Mouse (Mus musculus) naive thymus-derived CD4-positive, alpha-beta T cell, adult 2 months (primary cell): ENCODE results near the gene Capn2.

ENCODE experiments used
- DNase-seq: peaks from one replicate; pipeline ENCODE4 v3.0.0-alpha.2; 2011; ENCODE audit warnings: low read depth

The Capn2 gene

DNA sequence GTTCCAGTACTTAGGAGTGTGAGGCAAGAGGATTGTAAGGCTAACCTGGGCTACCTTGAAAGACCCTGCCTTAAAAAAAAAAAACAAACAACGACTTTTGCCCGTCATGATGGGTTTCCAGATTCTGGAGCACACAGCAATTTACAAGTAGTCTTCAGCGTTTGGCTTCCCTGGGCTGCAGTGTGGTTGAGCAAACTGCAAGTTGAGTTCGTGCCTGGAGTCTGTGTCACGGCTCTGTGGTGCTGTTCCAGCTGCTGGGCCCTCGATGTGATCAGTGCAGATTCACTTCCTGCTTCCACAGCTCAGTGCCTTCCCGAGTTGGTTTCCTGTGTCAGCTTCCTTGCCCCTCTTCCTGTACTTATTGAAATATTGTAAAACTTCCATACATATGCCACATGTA lies 56.1 kb downstream of the Capn2 start:
- DNase-seq = no peak

DNA sequence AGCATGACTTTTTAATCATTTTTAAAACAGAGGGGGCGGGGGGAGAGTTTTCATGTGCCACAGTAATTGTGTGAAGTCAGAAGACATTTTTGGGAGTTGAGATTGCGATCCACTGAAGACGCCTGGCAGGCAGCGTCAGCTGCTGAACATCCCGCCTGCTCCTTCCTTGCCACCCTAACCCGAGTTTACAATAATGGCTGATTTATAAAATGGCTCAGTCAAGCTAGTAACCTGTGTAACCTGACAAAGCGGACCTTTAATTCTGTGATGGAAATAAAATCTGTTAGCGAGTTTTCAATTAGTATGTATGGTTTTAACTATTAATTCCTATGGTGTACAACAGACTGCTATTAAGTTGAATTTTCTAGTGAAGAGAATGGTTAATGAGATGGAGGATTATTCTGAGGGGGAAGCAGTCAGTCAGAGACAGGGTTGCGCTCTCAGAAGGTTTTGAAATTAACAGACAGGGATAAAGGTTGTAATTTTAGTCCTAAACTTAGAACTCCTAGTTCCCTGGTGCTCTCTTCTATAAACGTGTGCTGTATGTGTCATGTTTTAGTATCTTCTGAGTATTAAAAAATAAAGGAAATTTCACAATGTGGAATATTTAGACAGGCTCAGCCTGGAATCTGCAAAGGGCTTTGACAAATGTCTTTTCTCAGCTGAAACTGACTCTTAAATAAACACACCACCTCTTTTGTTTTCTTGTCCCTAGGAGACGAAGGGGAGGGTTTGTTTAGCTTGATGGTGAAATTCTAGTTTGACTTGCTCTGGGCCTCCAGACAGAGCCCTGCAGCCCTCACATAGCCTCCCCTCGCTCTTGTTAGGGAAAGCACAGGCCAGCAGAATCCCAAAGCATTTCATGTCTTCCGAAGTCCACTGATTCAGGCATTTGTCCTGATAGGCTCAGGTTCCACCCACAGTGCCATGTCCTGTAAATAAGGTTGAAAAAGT lies 56.8 kb downstream of the Capn2 start:
- no peak for DNase-seq

DNA sequence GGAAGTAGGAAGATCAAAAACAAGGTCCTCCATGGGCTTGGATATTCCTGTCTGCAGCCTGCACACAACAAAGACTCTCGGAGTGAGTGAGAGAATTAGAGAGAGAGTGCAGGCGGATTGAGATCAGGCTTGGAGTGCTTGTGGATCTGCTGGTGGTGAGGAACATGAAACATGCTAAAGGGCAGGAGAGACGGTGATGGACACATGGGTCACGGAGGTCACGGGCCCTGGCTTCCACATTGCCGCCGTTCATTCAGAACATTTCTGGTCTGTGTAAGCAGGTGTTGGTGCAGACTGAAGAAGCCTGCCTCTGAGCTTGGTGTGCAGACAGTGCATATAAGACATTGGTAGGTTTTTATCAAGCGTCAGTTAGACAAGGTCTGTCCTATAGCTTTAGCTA lies 58.0 kb downstream of the Capn2 start:
- no peak for DNase-seq

DNA sequence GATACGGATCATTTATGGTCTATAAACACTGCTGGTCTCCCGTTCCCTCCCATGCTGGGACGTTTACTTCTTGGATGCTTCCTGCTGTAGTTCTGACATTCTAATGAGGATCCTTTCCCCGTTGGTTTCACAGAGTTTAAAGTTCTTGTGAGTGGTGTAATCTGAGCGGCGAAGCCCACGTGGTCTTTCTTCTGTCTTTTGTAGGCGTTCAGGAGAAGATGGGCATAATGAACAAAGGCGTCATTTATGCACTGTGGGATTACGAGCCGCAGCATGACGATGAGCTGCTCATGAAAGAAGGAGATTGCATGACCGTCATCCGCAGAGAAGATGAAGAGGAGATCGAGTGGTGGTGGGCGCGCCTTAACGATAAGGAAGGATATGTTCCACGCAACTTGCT lies 58.9 kb downstream of the Capn2 start:
- no peak for DNase-seq

DNA sequence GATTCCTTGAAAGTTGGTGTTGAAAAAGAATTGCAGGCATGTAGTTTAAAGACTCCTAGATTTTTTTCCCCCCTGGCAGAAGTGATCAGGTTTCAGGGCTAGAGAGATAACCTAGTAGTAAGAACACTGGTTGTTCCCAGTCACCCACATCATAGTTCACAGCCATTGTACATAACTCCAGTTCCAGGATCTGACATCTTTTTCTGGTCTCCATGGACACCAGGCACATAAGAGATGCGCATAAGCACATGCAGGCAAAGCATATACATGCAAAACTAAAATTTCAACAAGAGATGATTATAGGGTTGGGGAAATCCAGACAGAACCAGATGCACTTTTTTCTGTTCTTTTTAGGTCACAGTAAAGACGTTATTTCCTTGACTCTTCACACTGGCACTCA lies 62.3 kb downstream of the Capn2 start:
- no peak for DNase-seq

DNA sequence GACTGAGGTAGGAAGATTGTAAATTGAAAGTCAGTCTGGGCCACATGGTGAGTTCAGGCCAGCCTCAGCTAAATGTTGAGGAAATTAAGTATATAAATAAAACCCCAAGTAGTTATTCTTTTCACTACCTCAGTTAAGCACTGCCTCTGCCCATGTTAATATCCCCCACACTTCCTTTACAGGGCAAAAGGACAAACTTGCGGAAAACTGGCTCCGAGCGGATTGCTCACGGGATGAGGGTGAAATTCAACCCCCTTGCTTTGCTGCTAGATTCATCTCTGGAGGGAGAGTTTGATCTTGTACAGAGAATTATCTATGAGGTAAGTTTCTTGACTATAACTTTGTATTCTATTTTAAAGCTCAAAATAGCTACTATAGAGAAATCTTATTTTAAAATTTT lies 64.9 kb downstream of the Capn2 start:
- no peak for DNase-seq

DNA sequence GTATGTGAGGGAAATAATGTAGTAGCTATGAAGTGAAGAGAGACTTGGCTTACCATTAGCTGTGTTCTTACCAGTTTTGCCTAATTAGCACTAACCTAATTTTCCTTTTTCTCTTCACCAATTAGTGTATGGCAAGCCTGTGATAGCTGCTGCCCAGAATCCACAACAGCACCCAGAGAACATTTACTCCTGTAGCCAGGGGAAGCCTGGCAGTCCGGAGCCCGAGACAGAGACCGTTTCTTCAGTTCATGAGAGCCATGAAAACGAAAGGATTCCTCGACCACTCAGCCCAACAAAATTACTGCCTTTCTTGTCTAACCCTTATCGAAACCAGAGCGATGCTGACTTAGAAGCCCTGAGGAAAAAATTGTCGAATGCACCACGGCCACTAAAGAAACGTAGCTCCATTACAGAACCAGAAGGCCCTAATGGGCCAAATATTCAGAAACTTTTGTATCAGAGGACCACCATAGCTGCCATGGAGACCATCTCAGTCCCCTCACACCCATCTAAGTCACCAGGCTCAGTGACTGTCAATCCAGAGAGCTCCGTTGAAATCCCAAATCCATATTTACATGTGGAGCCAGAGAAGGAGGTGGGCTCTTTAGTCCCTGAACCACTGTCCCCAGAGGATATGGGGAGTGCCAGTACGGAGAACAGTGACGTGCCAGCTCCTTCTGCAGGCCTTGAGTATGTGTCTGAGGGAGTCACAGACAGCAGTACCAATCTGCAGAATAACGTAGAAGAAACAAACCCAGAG lies 69.0 kb downstream of the Capn2 start:
- DNase-seq = no peak

DNA sequence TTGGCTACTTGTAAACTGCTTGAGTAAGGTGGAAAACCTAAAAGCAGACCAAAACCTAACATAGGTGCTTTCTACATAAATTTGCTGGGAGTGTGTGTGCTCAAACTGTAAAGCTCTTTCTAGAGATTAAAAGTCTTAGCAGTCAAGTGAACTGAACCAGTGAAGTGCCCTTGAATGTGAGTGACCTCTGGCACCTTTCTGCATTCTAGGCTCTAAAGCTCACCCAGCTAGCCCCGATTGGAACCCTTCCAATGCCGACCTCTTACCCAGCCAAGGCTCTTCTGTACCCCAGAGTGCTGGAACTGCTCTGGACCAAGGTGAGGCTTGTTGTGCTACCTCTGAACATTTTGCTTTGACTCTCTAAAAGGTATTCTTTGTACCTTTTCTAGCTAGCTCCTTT lies 73.3 kb downstream of the Capn2 start:
- no peak for DNase-seq

DNA sequence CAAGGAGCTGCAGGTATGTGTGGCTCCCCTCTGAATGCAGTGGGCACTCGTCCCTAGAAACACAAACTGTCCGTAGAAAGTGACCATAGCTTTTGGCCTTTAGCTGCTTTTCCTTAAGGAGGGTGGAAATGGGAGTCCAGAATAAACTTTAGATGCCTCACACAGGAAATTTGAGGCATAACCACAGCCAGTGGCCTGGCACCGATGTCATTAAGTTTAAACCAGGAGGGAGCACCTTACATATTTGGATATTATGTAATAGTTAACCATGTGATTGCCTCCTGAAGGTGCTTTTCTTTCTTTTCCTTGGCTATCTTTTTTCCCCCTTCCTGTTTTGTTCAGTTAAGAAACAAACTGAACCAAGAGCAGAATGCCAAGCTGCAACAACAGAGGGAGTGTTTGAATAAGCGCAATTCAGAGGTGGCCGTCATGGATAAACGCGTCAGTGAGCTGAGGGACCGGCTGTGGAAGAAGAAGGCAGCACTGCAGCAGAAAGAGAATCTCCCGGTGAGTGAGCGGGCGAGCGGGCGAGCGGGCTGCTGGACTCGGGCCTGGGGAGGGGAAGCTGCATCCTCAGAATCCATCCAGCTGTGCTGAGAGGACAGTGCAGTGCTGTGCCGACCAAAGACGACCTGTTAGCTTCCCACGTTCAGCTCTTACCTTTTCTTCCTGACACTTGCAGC lies 75.5 kb downstream of the Capn2 start:
- DNase-seq = no peak

DNA sequence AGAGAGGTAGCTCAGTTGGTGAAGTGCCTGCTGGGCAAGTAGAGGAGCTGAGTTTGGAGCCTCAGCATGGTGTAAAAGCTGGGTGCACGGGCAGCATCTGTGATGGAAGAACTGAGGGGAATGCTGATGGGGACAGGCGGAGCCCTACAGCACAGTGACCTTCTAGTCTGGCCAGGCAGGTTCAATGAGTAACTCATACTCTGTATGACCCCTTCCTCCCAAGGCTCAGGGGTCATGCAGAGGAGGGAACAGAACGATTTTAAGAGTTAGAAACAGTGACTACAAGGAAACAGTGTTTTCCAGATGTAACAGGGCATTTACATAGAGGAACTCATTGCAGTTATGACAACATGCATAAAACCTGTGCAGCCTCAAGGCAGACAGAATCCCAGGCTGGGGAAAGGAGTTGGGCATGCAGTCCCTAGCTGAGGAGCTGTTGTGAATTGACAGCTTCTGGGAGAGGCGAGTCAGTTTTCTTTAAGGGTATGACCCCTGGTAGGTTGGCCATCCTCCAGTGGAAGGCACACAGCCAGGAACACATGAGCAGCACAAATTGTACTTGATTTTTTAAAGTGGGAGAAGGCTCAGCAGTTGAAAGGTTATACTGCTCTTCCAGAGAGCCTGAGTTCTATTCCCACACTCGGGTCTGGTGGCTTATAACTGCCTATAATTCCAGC lies 77.7 kb downstream of the Capn2 start:
- DNase-seq = no peak

DNA sequence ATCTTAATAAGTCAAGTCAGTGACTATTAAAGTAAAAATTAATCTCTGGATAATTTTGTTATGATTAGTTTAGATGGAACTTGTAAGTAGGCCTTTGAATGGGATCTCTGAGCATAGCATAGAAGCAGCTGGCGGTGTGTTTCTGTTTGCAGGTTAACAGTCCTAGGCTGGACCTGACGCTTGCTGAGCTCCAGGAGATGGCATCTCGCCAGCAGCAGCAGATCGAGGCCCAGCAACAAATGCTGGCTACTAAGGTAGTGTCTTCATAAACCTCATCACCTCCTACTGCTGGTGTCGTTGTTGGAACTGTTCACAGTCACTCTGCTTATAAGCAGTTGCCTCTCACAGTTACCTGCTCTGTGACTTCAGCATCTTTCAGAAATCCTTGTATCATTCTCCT lies 80.7 kb downstream of the Capn2 start:
- DNase-seq = no peak

DNA sequence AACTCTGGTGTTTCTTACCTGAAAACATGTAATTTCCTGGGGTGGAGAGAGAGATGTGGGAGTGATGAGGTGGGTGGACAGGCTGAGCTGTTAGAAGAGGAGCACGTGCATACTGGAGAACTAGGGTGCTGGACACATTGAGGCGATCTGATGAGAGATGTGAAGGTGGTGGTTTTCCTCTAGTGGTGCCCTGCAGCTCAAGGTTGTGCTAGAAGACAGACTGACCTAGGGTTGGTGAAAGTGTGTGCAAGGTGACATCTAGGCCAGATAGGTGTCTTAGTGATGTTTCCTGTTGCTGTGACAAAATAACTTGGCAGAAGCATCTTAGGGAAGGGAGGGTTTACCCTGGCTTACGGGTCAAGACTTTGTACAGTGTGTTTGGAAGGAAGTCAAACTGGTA lies 85.3 kb downstream of the Capn2 start:
- no peak for DNase-seq

DNA sequence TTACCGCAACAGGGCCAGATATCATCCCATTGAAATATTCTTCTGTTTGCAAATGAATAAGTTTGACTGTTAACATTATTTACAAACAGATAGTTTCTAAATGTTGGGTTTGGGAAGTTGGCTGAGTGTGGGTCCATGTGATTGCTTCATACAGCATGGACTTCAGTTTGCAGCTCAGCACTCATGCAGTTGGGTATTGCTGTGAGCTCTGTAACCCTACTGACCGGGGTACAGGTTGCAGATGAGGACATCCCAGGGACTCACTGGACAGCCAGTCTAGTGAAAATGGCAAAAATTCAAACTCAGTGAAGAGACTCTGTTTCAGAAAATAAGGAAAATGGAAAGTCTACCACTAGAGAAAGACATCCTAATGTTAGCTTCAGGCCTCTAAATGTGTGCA lies 86.7 kb downstream of the Capn2 start:
- no peak for DNase-seq

DNA sequence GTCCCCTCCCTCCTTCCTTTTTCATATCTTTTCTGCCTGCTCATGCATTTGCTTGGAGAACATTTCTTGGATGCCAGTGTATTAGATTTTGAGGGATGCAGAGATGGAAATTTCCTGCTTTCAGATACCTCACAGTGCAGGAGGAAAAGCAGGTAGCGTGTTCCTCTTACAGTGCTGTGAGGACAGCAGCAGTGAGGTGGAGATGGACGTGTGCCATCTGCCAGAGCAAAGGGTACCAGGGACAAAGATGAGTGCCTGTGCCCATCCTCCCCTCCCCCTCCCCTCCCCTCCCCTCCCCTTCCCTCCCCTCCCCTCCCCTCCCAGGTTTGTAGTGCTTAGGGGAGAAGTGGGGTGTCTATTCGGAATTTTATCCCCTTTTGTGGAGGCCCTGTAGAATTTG lies 87.6 kb downstream of the Capn2 start:
- DNase-seq = no peak

DNA sequence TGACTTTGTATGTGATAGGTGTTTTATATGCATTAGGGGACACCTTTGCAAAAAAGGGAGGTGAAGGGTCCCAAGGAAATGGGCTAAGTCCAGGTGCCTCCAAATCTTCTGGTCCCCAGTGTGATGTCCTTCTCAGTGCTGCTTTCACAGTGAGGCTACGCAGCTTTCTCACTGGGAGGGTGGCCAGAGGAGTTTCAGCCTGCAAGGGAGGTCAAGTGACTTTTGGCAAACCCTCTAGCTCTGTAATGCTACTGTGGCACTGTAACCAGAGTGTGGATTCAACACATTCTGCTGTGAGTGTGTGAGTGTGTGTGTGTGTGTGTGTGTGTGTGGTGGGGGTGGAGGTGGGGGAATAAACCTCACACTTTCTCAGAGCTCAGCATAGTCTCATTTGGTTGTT lies 90.0 kb downstream of the Capn2 start:
- no peak for DNase-seq

DNA sequence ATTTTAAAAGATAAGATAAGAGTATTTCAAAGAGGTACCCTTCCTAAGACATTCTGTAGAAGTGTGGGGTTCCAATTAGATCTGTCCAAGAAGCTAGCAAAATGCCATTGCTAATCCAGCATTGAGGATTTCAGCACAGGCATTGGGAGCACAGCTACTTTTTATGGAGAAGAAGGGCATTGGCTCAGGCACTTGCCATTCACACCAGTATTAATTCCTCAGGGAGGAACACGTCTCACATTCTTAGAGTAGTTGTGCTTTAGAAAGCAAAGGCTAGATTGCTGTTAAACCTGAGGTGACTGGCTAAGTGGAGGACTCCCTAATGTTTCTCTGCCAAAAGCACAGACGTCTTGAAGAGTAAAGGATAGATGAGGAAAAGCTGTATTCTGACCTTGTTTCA lies 91.0 kb downstream of the Capn2 start:
- no peak for DNase-seq

DNA sequence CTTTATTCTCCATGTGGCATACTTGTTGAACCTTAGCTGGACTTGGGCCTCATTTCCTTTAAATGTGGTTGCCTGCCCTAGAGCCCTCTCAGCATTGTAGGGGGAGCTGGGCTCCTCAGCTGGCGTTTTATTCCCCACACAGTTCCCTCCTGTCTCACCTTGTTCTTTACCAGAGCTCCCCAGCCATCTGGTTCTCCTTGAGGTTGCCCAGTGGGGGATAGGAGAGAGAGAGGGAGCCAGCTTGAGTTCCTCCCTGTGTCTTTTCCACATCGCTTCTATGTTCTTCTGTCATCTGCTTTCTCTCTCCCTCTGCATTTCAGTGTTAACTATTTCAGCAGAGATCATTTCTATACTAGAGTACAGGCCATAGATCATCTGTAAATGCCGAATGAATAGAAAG lies 92.2 kb downstream of the Capn2 start:
- DNase-seq = no peak

DNA sequence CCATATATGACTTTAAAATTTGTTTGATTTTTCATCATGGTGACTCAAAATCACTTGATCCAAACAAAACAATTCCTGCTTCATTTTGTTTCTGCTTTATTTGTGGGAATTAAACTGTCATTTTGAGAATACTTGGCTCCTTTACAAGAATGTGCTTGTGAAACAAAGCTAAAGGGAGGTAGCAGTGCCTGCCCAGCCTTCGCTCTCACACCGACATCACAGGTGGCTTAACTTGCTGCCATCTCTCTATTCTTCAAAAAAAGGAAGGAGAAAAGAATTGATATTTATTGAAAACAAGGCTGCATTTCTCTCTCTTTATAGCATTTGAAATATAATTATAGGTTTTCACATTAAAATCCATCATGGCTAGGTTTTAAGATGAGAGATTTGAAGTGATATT lies 93.1 kb downstream of the Capn2 start:
- no peak for DNase-seq

DNA sequence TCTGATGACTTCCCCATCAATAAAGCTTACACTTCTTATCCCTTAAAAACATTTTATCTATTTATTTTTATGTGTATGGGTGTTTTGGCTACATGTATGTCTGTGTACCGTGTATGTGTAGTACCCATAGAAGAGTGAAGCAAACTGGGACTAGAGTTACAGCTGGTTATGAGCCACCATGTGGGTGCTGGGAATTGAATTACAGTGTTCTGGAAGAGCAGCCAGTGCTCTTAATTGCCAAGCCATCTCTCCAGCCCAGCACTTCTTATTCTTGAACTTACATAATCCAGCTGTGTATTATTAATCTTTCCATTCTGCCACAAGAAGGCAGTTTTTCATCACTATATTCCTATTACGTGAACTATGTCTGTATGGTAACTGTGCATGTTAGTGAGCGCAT lies 97.9 kb downstream of the Capn2 start:
- DNase-seq = no peak
